Mouse (Mus musculus): ENCODE results near the gene Tspan10.

- TF ChIP-seq POLR2A (IDR thresholded peaks at IDR 0.05; ENCODE audit: insufficient read length, low read depth), result no peak
- TF ChIP-seq MYOD1 (IDR thresholded peaks at IDR 0.05; ENCODE audit: control insufficient read depth in 1 of 3, insufficient read length in 2 of 3, low read depth in 2 of 3), result no peak
- no peak for TF ChIP-seq TCF12 (IDR thresholded peaks at IDR 0.05; ENCODE audit: insufficient read depth, poor library complexity, severe bottlenecking)
- no peak for TF ChIP-seq CEBPB (IDR thresholded peaks at IDR 0.05; ENCODE audit: insufficient read depth, poor library complexity, severe bottlenecking)
- no peak for TF ChIP-seq REST (IDR thresholded peaks at IDR 0.05; ENCODE audit: insufficient read depth, insufficient read length)
- TF ChIP-seq POLR2AphosphoS2 (IDR thresholded peaks at IDR 0.05; ENCODE audit: insufficient read length, low read depth), result no peak
- TF ChIP-seq E2F4 (IDR thresholded peaks at IDR 0.05; ENCODE audit: insufficient read depth), result no peak
- TF ChIP-seq USF1 (IDR thresholded peaks at IDR 0.05; ENCODE audit: low read depth), result no peak
- TF ChIP-seq MAX (IDR thresholded peaks at IDR 0.05; ENCODE audit: low read depth), result no peak
- no peak for TF ChIP-seq MYOG (IDR thresholded peaks at IDR 0.05; ENCODE audit: control insufficient read depth in 1 of 3, insufficient read depth in 1 of 3, insufficient read length in 2 of 3, low read depth in 2 of 3)
- TF ChIP-seq TCF3 (IDR thresholded peaks at IDR 0.05; ENCODE audit: insufficient read length, low read depth), result no peak
These were observed 29.6 kb downstream of the Tspan10 start for GRCm38 (mm10) chr11:120472052-120472451.
